Mouse (Mus musculus): ENCODE results near the gene Fgfrl1. TPM values are rescaled to one million over a fixed set of nuclear protein-coding genes. Genes with fewer than 3 reads are reported as not detected.
A peak's percentile ranks its signal among the peaks of the same experiment; 100 is the strongest.

Fgfrl1 gene
- total RNA-seq, 2 experiments from 2014 or later: 16.9 to 28.0 TPM

GRCm38 (mm10) chr5:108696542-108696941, 4.4 kb downstream of the Fgfrl1 start:
- no peak for DNase-seq (ENCODE audit: low spot score in 2 of 2)

DNA sequence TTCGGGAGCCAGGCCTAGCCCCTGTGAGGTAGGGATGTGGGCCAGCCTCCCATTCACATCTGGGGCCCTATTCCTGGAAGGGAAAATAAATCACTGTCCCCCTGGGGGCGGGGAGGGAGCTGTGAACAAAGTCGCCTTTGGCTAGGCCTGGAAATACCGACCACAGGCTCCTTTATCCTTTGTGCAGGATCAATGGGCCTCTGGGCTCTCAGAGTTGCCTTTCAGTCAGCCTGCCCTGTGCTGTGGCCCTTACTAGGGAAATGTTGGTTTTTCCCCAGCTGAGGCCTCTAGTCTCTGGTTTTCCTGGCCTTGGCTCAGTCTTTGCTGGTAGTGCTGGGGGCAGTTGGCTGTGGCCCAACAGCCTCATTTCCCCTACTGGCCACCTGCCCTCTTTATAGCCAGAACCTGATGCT, 5.2 kb downstream of the Fgfrl1 start:
- peak; percentile 31 to 39 for DNase-seq (ENCODE audit: low spot score in 2 of 2)

DNA sequence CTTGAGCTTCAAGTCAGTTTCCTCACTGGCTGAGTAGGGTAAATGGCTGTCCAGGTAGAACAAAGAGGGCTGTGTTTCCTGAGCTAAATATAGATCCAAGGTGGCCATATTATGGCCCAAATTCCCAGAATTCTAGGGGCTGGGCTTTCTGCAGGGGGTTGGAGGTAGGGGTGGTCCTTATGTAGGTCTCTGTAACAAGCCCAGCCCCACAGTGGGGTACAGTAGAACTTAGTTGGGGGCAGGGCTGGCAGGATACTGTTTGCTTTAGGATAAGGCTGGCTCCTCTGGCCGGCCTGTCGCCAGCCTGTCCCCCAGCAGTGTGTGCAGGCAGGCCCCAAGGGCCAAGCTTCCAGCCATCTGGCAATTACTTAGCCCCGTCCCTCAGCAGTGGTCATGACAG, 8.2 kb downstream of the Fgfrl1 start:
- no peak for DNase-seq (ENCODE audit: low spot score in 2 of 2)

DNA sequence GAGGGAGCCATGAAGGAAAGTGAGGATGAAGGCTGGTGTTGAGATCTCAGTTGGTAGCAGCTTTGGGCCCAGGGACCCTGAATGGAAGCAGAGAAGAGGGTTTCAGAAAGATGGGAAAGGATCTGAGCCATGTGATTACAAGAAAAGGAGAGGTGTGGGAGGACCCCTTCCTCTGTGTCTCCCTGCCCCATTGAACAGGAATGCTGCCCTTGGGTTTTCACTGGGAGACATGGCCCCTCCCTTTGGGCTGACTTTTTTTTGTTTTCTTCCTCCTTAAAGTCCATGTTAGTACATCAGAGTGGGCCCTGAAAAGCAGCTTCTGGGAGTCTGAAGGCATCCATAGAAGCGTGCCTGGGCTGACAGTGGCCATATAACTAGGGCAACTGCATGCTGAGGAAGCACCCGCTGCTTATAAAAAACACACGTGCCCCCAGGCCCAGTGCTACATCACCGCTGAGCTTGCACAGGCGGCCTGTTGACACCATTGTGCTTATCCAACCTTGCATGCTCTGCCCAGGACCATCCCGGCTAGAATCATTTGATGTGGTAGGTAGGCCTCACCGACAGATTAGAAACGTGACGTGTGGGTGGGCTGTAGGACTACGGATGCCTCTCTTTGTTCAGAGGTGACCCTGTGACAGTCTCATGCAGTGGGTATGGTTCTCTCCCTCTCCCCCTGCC, 9.3 kb downstream of the Fgfrl1 start:
- no peak for DNase-seq (ENCODE audit: low spot score in 2 of 2)

DNA sequence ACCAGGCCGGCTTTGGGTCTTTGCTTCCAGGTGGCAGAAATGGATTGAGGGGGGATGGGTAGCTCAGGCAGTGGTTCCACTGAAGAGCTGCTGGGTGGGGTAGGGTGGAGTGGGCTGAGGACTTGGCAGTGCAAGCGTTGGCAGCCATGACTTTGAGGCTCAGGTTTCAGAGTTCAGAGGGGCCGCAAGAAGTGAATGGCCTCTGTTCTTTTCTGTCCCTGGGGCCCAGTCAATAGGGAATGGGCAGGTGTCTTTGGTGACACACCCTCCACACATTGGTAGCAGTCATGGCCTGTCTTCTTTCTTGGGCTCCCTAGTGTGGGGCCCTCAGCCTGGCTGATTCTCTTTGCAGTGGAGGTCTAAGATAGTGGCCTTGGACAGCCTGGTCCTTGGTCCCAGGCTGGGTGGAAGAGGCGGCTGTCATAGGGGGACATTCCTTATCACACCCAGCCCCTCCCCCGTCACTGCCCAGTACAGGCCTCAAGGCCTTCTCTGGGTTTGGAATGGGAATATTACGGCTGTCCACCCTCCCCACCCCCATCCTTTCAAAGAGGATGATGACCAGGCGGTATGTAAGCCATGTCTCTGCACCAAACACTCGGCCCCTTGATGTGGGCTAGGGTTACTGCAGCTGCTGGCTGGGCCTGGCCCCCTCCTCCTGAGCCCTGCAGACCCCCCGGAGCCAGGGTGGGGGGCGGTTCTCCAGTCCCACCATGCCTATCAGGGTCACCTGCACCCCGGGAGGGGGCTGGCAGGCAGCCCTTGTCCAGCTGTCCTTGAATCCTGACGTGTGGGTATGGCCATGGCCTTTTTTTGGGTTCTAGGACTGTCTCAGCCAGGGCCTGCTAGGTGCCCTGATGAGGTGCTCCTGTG, 11.8 kb downstream of the Fgfrl1 start:
- DNase-seq (ENCODE audit: low spot score in 2 of 2): no peak

GRCm38 (mm10) chr5:108707758-108708157, 15.6 kb downstream of the Fgfrl1 start:
- DNase-seq (ENCODE audit: low spot score in 2 of 2): no peak

DNA sequence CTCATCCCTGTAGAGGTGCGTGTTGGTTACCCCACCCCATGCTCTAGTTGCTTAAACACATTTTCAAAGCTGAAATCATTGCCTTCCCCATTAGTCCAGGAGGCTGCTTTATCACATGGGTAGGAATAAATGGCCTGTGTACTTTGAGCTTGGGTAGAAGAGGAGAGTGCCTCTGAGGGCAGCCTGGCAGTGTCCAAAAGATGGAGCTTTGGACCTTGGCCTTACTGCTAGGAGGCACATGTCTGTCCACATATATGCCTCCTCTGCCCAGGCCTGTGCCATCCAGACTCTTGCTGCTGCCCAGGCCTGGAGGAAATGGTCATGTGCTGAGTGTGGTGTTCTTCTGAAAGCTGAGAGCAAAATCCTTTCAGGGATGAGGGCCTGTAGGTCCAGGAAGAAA, 16.2 kb downstream of the Fgfrl1 start:
- no peak for DNase-seq (ENCODE audit: low spot score in 2 of 2)

DNA sequence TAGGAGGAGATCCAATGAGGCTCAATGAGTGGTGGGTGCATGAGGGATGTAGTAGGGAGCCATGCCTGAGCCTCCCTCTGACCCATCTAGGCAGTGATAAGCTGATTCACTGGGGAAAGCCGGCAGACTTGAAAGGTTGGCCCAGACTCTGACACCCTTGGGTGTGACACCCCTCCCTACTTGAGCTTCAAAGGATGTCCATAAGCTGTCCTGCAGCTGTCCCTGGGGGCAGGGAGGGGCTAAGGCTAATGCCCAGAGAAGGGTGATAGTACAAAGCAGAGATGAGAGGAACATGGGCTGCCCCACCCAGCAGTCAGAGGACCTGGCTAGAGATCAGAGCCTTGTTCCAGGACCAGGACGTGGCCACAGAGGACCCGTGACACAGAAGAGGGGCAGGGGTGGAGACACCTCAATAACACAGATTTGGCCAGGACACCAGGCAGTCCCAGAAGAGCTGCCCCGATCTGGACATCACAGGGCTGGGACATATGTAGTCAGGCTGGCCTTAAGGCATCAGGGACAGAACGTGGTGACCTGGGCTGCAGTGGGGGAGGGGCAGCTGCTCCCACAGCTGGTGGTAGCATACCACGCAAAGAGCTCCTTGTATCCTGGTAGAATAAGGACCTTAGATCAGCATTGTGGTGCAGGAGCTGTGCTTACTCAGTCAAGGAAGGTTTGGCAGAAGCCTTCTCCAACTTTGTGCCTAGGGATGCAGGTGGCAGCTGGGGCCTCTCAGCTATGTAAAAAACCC, 17.0 kb downstream of the Fgfrl1 start:
- no peak for DNase-seq (ENCODE audit: low spot score in 2 of 2)

DNA sequence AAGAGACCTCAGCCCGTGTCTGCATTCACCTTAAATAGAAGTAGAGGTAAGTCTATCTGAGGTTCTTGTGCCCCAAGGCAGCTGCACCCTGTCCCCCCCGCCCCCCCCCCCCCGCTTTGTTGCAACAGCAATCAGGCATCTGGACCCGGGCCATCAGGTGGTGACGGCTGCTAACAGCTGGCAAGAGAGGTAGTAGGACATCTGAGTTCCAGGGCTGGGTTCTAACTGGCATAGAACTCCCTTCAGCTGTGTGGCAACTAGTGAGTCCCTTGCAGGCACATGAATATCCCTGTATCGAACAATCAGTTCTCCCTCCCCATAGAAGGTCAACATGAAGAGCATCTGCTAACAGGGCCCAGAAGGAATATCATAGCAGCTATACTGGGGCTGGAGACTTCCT, 19.8 kb downstream of the Fgfrl1 start:
- no peak for DNase-seq (ENCODE audit: low spot score in 2 of 2)

GRCm38 (mm10) chr5:108713096-108713495, 20.9 kb downstream of the Fgfrl1 start:
- DNase-seq (ENCODE audit: low spot score in 2 of 2): no peak

GRCm38 (mm10) chr5:108713691-108714090, 21.5 kb downstream of the Fgfrl1 start:
- DNase-seq (ENCODE audit: low spot score in 2 of 2): no peak

- peak; percentile 15 to 23 for DNase-seq (ENCODE audit: low spot score in 2 of 2)
Observed at GRCm38 (mm10) chr5:108714149-108714548, 22.0 kb downstream of the Fgfrl1 start.

DNA sequence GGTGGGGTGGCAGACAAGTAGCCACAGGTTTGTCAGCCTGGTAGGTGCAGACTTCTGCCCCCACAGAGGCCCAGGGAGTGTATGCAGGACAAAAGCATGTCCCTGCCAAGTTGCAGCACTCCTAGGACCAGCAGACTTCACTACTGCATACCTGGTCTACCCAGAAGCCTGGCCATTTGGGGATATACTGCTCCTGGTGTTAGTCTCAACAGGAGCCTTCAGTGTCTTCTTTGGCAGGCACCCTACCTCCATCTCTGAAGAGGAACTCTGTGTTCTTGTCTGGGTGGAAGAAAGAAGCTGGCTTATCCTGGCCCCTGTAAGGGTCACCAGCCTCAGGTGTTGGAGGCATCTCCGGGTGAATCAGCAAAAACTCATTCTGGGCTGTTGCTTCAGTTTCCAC, 23.8 kb downstream of the Fgfrl1 start:
- DNase-seq (ENCODE audit: low spot score in 2 of 2): no peak

DNA sequence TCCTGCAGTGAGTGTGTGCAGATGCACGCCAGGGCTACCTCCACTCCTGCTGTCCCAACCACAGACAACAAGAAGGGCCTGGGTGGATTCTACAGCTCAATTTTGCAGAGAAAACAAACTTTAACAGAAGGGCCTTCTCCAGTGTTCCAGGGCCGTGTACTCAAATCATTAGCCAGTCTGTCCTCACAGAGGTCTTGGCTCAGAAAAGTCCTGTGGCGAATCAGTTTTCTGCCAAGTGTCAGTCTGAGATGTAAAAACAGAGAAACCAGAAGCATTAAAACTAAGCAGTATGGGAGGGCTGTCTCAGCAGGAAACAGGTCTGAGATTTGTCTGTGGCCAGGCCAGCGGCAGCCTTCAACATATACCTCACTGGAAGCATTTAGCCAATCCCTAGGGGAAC, 25.9 kb downstream of the Fgfrl1 start:
- no peak for DNase-seq (ENCODE audit: low spot score in 2 of 2)

- no peak for DNase-seq (ENCODE audit: low spot score in 2 of 2)
Observed at GRCm38 (mm10) chr5:108719761-108720160, 27.6 kb downstream of the Fgfrl1 start.

- no peak for DNase-seq (ENCODE audit: low spot score in 2 of 2)
Observed at GRCm38 (mm10) chr5:108724006-108724405, 31.8 kb downstream of the Fgfrl1 start.

DNA sequence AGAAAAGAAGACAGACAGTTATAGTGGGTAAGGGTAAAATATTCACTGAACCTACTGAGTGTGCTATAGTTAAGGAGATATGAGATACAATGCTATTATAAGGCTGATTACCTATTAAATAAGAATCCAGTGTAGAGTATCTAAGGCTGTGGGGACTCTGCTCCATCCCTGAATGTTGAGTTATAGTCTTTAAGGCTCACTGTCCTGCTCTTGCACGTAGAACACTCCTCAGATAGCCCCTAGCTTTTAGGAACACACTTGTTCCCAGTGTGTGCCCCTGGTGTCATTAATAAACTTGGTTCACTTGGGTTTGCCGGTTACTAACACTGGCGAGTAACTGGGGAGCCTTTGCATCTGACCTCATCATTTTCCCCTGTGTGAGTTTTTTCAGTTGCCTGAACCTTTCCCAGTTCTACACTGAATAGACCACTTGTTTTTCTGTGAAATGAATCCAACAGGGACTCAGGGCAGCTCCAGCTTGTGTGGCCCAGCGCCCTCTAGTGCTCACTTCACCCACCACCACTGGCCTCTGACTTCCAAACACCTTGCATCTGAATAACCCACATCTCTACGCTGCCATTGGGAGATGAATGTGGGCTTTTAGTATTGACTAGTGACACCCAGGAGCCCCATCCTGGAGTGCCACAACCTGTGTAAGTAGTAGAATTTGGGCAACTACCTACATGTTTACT, 34.5 kb downstream of the Fgfrl1 start:
- DNase-seq (ENCODE audit: low spot score in 2 of 2): peak; percentile 76 to 78

DNA sequence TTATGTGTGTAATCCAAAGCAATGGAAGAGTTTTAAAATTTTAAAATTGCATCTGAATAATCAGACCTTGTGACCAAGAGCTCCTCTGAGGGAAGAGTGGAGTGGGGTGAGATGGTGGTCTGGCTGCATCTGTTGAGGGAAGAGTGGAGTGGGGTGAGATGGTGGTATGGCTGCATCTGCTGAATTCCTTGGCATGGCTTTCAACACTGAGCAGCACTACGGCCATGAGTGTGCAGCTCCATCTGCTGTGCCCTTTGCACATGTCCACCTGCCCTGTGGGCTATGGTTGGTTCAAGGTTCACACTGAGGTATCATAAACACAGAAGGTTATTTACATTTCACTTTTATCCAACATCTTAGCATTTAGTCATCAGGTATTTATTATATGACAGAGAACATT, 35.2 kb downstream of the Fgfrl1 start:
- DNase-seq (ENCODE audit: low spot score in 2 of 2): no peak

DNA sequence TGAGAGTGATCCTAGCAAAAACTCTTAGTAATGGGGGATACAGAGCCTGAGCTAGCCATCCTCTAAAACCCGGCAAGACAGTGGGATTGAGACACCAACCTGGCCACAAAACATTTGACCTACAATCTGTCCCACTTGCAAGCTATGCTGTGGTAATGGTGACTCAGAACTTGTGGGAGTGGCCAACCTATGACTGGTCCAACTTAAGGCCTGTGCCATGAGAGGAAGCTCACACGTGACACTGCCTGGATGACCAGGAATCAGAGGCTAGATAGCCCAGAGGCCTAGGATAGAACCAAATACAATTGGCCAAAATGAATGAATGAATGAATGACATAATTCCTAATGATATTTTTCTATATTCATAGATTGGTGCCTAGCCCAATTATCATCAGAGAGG, 49.7 kb downstream of the Fgfrl1 start:
- no peak for DNase-seq (ENCODE audit: low spot score in 2 of 2)

- no peak for DNase-seq (ENCODE audit: low spot score in 2 of 2)
Observed at GRCm38 (mm10) chr5:108742596-108742995, 50.4 kb downstream of the Fgfrl1 start.

DNA sequence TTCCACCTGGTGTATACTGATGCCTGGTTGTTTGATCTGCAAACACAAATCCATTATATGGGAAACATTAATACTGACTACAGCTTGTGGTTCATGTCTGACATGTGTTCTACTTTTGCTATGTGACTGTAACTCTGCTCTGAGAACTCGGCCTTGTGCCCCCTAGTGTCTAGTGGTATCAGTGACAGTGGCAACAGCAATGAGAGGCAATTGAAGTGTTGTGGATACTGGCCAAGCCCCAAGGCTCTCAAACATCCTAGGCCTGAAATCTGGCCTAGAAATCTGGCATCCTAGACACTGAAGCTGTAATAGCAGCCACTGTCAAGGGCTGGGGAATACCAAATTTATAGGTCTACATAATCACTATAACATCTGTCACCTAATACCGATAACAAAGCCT, 51.7 kb downstream of the Fgfrl1 start:
- DNase-seq (ENCODE audit: low spot score in 2 of 2): no peak

All from left cerebral cortex, adult 18-20 months (tissue).